Mouse (Mus musculus): ENCODE measurements around the gene Krtcap2.
A peak's percentile ranks its signal among the peaks of the same experiment; 100 is the strongest.

Krtcap2 gene

DNA sequence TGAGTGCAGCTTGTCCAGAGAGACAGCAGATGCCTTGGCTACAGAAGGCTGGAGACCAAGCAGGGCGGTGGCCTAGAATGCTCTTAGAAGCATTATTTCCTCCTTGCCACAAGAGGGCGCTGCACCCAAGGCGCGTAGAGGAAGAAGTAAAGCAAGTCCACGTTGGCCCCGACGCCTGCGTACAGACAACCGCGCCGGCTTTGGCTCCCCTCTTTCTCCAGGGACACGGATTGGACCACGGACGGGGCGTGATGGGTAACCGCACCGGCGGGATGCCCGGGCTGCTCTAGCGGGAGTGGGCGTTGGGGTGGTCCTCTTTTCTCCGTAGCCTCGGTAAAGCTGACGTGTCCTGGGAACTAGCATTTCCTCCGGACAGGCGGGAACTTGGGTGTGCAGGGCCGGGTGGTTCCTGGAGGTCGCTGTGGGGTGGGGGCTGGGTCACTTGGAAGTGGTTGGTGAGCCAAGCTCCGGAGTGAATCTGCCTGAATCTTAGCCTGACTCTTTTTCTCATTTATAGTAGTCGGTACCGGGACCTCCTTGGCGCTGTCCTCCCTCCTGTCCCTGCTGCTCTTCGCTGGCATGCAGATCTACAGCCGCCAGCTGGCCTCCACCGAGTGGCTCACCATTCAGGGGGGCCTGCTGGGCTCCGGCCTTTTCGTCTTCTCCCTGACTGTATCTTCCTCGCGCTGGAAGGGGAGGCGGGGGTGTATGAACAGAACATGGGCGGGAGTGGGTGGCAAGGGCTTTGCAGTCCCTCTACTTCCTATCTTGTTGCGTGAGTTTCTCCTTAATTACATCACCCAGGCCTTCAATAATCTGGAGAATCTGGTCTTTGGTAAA, 715 bp downstream of the Krtcap2 start, which contains the start of gene Trim46:
TSS of gene Trim46 (minus strand) at position 49 of the 840 bp plus-strand sequence.
- peak; percentile 65 to 81 for DNase-seq (ENCODE audit: low spot score in 2 of 2)

DNA sequence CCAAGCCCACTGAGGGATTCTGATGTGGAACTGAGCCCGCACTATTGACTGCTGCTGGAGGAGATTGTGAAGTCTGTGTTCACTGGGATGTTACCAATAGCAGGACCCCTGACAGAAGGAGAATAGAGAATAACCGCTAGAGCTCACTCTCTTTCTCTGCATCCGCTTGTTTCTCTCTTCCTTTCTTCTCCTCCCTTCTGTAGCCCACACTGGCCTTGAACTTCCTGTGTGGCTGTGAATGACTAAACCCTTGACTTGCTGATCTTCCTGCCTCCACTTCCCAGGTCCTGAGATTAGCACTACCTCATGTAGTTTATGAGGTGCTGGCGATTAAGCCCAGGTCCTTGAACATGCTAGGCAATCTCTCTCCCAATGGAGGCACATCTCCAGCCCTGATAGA, 1.7 kb downstream of the Krtcap2 start:
- no peak for DNase-seq (ENCODE audit: low spot score in 2 of 2)

DNA sequence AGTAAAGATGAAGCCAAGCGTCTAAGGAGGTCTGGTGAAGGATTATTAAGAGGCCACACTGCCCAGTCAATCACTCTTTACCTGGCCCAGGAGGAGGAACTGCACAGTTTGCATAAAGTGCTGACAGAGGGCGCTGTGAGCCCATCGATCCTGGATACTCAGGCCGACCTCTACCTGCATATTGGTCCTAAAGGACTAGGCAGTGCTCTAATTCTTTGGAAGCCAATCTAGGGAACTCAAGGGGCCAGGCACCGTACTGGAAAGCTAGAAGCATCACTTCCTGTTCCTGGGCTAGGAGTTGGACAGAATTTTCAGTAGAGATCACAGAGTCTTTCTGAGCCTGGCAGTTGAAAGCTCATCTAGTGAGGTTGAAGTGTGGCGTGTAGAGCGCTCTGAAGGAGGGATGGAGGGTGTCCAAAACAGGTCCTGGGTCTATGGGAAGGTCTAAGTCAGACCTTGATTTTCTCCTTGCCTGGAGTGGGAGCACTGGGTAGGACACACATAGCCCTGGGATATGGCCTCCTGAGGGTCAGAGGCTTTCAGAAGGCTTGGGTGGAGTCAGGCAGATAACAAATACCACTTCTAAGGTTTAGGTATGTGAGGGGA, 4.8 kb downstream of the Krtcap2 start:
- peak; percentile 43 to 65 for DNase-seq (ENCODE audit: low spot score in 2 of 2)

DNA sequence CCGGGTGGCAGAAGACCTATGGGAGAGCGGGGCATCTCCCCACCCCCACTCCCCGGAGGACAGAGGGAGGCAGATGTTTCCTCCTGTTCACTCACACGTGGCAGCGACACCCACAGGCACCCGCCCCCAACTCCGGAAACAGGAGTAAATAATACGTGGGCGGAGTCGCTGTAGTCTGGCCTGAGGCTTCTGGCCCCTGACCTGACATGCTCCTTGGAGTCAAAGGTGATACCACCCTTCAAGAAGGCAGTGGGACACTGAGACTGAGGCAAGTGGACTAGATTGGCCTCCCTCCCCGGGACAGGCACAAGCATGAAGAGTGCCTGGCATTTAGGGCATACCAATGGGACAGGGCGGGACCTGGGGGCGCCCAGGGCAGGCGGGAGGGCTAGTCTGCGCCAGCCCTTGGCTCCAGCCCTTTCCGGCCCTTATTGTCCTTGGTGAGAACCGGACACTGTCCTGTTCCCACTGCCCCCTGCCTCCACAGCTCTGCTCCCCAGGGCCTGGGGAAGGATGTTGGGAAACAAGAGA, 5.7 kb downstream of the Krtcap2 start:
- peak; percentile 47 to 58 for DNase-seq (ENCODE audit: low spot score in 2 of 2)

DNA sequence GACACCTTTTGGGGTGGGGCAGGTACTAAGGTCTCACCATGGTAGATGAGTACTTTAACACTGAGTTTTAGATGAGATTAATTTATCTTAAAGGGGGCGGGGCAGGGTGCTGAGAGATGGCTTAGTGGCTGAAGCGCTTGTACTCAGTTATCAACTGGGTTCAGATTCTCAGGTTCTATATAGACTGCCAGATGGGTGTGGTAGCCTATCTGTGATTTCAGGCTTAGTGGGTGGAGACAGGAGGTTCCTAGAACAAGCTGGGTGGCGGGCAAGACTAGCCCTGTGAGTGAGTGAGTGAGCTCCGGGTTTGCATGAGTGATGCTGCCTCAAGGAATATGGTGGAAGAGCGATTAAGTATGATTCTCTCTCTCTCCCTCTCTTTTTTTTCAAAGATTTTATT, 9.2 kb downstream of the Krtcap2 start:
- no peak for DNase-seq (ENCODE audit: low spot score in 2 of 2)

DNA sequence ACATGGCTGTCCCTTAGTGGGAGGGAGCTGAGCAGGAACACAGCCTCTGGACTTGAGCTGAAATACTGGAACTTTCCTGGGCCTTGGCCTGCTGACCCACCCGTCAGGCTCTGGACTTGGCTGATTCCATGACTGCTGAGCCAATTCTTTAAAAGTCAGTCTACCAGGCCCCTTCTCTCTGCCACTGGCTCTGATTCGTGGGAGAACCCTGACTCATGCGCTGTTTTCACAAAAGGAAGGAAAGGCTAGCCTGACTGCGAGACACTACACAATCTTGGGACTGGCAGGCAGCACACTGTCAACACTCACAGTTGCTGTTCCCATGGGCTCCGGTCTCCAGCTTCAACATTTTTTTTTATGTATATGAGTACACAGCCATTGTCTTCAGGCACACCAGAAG, 10.4 kb downstream of the Krtcap2 start:
- no peak for DNase-seq (ENCODE audit: low spot score in 2 of 2)

DNA sequence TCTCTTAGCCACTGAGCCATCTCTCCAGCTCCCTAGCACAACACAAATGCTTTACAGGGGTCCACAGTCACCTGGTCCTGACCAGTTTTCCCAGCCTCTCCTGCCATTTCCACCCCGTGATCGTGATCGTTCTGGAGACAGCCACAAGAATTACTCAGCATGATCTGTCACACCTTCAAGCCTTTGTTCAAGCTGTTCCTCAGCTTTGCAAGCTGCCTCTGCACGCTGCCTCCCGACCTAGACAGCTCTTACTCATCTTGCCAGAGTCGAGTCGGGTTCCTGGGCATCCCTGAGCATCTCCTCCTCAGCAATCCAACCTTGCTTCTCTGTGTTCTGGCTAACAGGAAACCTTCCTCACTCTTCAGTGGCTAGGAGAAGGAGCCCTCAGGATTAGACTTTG, 13.3 kb downstream of the Krtcap2 start, which contains the start of gene Dpm3:
TSS of gene Dpm3 (plus strand) at position 283 of the 400 bp plus-strand sequence.
- DNase-seq (ENCODE audit: low spot score in 2 of 2), result no peak

DNA sequence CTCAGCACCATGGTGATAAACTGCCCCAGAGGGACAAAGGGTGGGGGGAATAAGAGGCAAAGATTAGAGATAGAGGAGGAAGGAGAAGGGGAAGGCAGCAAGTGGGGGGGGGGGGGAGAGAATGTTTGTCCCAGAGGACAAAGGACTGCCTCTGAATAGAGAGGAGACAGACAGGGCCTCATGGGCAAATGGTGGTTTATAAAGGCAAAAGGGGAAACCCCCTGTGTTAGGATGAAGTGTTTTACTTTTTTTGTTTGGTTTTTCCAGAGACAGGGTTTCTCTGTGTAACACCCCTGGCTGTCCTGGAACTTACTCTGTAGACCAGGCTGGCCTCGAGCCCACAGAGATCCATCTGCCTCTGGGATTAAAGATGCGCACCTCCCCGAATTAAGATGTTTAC, 14.4 kb downstream of the Krtcap2 start:
- DNase-seq (ENCODE audit: low spot score in 2 of 2), result no peak

DNA sequence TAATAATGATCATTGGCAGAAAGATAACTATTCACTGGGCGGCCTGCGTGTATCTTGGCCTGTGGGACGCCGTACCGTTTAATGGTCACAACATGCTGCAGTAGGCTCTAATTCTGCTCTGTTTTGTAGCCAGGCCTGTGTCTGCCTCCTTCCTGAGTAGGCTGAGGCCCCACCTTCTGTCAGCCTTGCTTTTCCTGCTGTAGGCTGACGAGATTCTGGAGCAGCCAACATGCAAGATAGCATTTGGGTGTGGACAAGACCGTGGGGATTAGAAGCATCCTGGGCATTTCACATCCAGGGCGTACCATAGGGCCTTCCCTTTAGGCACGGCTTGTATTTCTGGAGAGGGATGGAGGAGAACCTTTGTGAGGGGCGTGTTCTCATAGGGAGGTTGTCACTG, 16.7 kb downstream of the Krtcap2 start:
- DNase-seq (ENCODE audit: low spot score in 2 of 2), result no peak

DNA sequence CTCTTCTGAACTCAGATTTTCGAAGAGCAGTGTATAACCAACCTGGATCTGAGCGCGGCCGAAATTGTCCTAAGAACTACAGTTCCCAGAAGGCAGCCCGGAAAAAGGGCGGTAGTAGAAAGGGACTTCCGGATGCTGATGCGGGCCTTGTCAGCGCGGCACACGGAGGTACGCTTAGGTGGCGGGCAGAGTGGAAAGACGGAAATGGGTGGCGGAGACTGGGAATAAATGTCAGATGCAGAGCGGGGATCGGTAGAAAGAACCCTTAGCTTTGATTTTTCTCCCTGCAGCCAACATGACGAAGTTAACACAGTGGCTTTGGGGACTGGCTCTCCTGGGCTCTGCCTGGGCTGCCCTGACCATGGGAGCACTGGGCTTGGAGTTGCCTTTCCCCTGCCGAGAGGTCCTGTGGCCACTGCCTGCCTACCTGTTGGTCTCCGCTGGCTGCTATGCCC, 20.7 kb downstream of the Krtcap2 start:
- DNase-seq (ENCODE audit: low spot score in 2 of 2), result peak; percentile 43 to 59

DNA sequence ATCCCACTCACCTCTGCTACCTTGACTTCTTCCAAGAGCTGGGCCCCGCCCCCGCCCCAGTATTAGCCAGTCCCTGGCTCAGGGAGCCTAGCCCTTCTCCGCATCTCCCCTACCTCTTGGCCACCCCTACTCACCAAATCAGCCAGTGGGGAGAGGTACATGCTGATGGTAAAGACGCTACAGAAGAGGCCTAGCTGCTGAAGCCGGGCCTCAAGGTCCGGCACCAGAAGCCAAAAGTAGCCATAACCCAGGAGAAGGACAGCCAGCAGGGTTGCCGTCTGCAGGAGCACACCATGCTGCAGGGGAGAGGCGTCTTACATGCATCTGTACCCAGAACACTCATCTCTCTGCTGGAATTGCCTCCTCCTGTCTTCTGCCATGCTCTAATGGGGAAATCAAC, 23.1 kb downstream of the Krtcap2 start:
- no peak for DNase-seq (ENCODE audit: low spot score in 2 of 2)

DNA sequence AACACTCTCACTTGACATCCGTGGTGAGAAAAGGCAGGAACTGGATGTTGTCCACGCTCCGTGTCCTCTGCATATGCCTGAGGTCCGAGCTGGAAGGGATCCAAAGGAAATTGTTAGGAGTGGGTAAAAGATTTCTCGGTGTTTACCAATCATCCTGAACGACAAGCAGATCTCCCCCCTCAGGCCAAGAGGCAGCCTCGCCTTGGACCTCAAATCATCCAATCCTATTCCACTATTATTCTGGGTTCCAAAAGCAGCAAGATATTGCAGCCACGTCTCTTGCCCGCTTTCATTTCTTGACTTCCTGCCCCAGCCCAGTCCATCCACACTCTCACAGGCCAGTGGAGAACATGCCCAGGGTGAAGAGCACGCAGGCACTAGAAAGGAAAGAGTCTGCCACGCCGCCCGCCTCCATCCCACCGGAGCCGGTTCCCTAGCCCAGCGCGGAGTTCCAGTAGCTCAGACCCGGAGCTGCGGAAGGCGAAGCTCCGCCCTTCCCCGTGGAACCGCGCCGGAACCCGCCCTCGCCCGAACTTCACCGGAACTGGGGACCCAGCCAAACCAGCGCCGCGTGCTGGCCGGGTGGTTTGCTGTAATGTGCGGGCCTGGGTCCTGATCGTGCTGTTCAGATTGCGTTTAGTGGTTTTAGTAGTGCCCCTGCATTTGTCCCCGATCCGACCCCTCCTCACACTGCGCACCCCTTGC, 24.4 kb downstream of the Krtcap2 start, which contains the start of gene Slc50a1:
TSS of gene Slc50a1 (minus strand) at position 520 of the 705 bp plus-strand sequence.
- DNase-seq (ENCODE audit: low spot score in 2 of 2), result peak; percentile 65 to 75

DNA sequence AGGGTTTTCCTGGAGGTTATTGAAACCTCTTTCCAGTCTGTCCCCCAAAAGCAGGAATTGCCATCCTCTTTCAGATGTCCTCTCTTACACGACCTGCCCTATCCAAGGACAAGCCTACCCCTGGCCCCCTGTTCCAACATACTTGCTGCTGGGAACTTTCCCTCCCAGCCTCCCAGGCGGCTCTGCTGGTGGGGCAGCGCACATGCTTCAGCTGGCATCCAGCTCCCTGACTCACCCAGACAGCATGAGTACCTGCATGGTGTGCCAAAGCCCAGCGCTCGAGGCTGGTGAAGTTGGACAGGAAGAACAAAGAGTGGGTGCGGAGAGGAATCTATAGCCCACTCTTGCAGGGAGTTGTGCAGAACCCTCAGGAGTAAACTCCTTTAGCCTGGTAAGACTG, 25.1 kb downstream of the Krtcap2 start:
- DNase-seq (ENCODE audit: low spot score in 2 of 2), result no peak

DNA sequence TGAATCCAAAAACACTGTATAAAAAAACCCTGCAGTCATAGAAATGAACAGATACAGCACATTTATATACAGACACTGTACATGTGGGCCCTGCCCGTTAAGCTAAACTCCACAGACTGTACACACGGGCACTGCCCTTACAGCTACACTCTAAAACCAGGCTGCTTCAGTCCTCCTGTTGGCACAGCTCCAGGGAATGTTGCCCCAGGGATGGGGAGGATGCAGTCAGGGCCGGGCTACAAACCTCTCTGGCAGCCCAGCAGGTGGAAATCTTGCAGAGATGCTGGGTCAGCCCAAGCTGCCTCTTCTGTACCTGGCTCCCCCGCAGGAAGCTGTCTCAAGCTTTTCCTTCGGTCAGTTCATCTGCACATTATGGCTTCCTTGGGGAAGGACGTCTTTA, 26.0 kb downstream of the Krtcap2 start:
- no peak for DNase-seq (ENCODE audit: low spot score in 2 of 2)

DNA sequence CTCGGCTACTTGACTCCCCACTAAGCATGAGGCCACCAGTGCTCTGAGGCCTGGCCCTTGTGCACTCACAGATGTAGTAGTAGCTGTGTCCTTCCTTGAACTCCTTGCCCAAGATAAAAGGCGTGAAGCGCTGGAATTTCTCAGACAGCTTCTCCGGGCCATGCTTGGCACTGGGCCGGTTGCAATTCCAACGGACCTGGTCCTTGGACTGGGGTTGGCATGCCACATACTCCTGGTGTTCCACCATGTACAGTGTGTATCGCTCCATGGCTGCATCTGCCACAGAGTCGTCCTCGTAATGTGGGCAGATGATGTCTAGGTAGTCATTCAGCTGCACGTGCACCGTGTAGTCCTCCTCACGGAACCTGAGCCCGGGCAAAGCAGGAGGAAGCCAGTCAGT, 30.3 kb downstream of the Krtcap2 start:
- DNase-seq (ENCODE audit: low spot score in 2 of 2), result no peak

DNA sequence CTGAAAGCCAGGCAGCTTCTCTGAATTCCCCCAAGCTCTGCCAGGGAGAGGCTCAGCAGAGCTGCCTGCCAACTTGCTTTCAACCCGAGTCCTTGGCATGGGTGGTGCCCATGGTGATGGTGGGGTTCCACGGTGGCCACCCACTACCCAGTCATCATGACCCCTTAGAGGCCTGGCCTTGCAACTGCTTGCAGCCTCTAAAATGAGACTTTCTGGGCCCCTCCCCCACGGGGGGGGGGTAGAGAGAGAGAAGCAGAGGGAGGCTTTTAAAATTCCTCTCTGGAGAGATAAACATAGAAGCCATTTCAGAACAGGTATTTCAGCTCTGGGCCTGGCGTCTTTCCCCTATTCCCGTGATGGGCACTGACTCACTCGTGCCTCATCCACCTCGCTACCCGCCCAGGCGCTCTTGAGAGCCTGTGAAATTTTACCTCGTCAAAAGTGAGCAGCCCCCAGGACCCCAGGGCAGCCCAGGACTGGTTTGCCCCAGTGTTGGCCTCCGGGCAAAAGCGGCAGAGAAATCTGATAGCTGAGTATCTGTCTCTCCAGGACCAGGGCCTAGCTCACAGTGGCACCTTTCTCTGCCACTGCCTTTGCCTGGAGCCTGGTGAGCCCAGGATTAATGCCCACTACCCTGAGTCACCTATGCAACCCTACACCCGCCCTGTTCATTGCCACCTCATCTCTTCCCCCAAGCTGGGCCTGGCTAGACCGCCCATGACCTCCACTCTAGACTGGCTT, 31.7 kb downstream of the Krtcap2 start:
- no peak for DNase-seq (ENCODE audit: low spot score in 2 of 2)

DNA sequence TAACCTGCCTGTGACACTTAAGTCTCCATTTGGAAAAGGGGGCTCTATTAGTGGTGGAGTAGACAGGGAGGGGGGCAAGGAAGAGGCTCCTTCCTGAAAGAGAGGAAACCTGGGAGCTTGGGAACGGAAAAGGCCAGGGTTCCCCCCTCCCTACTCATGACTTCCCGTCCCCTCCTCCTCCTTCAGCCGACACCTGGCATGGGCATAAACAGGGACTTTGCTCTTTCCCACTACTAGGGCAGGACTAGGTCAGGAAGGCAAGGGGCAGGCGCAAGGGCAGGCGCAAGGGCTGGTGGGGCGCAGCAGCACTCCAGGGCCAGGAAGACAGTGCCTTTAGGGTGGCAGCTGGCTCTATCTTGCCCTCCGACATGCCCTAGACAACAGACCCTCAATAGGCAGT, 32.3 kb downstream of the Krtcap2 start:
- no peak for DNase-seq (ENCODE audit: low spot score in 2 of 2)

DNA sequence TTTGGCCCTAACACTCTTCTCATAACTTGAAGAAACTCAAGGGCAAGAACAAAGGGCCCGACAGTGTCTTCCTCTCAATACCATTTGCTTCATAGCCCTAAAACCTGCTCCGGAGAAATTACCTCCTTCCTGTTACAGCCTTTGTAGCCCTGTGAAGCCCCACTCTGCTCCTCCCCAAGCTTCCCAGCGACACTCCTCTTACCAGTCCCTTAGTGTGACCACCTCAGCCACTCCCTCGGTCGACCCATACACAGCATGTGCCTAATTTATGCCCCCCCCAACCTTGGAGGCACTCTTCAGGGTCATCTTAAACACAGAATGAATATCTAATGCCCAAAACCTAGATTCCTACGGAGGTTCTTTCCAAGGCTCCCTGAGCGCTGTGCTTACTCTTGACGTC, 32.9 kb downstream of the Krtcap2 start:
- DNase-seq (ENCODE audit: low spot score in 2 of 2), result no peak

DNA sequence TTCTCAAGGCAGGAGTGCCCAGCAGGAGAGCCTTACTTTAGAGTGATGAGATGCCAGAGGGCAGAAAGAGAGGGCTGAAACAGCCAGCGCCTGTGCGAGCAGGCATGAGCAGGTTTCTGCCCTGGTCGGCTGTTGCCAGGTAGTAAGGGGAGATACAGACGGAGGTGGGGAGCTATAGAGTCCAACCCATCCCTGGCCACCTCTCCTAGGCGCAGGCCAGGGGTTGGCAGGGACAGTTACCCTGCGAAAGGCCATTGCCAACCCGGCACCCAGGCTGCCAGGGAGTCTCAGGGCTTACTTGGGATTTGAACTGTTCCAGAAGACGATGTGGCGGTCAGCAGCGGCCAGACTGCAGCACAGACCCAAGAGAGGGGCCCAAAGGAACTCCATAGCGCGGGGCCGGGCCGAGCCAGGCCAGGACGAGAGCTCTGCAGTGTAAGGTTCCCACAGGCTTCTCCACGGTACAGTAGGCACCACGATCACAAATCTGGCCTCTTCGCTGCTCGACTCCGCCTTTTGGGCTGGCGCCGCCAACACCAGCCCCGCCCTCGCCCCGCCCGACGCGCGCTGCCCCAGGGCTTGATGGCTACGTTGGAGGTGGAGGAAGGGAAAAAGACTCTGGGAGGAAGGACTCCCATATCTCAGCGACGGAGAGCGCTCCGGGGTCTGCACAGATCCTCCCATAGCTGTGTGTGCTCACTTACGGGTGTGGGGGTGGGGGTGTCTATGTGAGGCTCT, 33.6 kb downstream of the Krtcap2 start:
- DNase-seq (ENCODE audit: low spot score in 2 of 2), result peak in 1 of 2 experiments; percentile 36

DNA sequence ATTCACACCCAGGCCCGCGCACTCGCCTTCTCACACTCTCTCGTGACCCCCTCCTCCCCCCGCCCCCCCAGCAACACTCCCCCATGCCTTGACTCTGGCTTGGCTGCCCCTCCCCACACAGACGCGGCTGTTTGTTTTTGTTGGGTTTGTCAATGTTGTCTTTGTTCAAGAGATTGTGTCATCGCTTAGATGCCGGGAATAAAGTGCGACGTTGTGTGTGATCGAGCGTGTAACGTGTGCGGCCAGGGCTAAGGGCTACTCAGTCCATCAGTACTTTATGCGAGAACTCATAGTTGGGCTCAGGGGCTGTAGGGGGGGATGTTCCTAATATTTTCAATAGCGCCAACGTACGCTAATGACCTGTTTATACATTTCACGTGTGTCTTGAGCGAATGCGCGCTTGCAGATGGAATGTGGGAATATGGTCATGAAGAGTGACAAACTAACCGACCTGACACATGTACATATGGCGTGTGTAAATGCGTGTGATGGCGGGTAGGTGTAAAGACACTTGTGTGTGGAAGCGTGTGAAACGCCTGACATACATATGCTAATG, 34.4 kb downstream of the Krtcap2 start:
- no peak for DNase-seq (ENCODE audit: low spot score in 2 of 2)
